Mouse (Mus musculus) frontal cortex, postnatal 14 days (tissue): ENCODE data around the gene Clec4g.
A peak's percentile ranks its signal among the peaks of the same experiment; 100 is the strongest.
"Not testable (repeated sequence)": the region's sequence is repeated elsewhere in the genome, so short reads cannot be mapped to it uniquely, and the experiment has no call there.

Experiments
- DNase-seq, 2 experiments: peaks; one replicate each; pipeline ENCODE4 v3.0.0; 2022; ENCODE audit warnings: low spot score in 2 of 2

Gene Clec4g

GRCm38 (mm10) chr8:3720551-3720950, at the start of gene Clec4g:
Clec4g (minus strand) TSS chr8:3720651.
- no peak for DNase-seq

- not testable (repeated sequence) for DNase-seq
Measured at GRCm38 (mm10) chr8:3768641-3769040, 48.2 kb upstream of the Clec4g start.

- peak in 1 of 2 experiments; percentile 20 for DNase-seq
Measured at GRCm38 (mm10) chr8:3754261-3754850, 33.9 kb upstream of the Clec4g start.

GRCm38 (mm10) chr8:3748761-3749160, 28.3 kb upstream of the Clec4g start, which contains the start of gene Cd209a:
Cd209a (minus strand) TSS chr8:3748984.
- no peak for DNase-seq

- no peak for DNase-seq
Measured at GRCm38 (mm10) chr8:3736947-3737346, 16.5 kb upstream of the Clec4g start.

- no peak for DNase-seq
Measured at GRCm38 (mm10) chr8:3735599-3735998, 15.1 kb upstream of the Clec4g start.

- no peak for DNase-seq
Measured at GRCm38 (mm10) chr8:3734084-3734483, 13.6 kb upstream of the Clec4g start.

GRCm38 (mm10) chr8:3721041-3721440, 590 bp upstream of the Clec4g start:
- no peak for DNase-seq

GRCm38 (mm10) chr8:3718559-3718958, 1.9 kb downstream of the Clec4g start:
- DNase-seq: peak; percentile 25 to 49

GRCm38 (mm10) chr8:3717321-3717954, 3.0 kb downstream of the Clec4g start:
- DNase-seq: no peak

- DNase-seq: no peak
Measured at GRCm38 (mm10) chr8:3711646-3712045, 8.8 kb downstream of the Clec4g start.

- DNase-seq: no peak
Measured at GRCm38 (mm10) chr8:3710312-3710711, 10.1 kb downstream of the Clec4g start.

GRCm38 (mm10) chr8:3707611-3708010, 12.8 kb downstream of the Clec4g start:
- no peak for DNase-seq

- no peak for DNase-seq
Measured at GRCm38 (mm10) chr8:3705711-3706110, 14.7 kb downstream of the Clec4g start.

- no peak for DNase-seq
Measured at GRCm38 (mm10) chr8:3701491-3701890, 19.0 kb downstream of the Clec4g start.

- no peak for DNase-seq
Measured at GRCm38 (mm10) chr8:3694121-3694520, 26.3 kb downstream of the Clec4g start, which contains the start of gene Fcer2a. Fcer2a (minus strand) TSS chr8:3694175.

GRCm38 (mm10) chr8:3690774-3691173, 29.7 kb downstream of the Clec4g start:
- no peak for DNase-seq

GRCm38 (mm10) chr8:3687537-3687936, 32.9 kb downstream of the Clec4g start:
- no peak for DNase-seq

- DNase-seq: no peak
Measured at GRCm38 (mm10) chr8:3685422-3685821, 35.0 kb downstream of the Clec4g start.

GRCm38 (mm10) chr8:3684530-3684929, 35.9 kb downstream of the Clec4g start:
- DNase-seq: no peak

GRCm38 (mm10) chr8:3683408-3684176, 36.9 kb downstream of the Clec4g start:
- DNase-seq: no peak

GRCm38 (mm10) chr8:3682435-3682834, 38.0 kb downstream of the Clec4g start:
- no peak for DNase-seq

GRCm38 (mm10) chr8:3679656-3680055, 40.8 kb downstream of the Clec4g start:
- no peak for DNase-seq
